Mouse (Mus musculus) lung, adult 18-20 months (tissue): ENCODE results near the gene Raf1.
A peak's percentile ranks its signal among the peaks of the same experiment; 100 is the strongest.
"Not testable (repeated sequence)": the region's sequence is repeated elsewhere in the genome, so short reads cannot be mapped to it uniquely, and the experiment has no call there.

Source experiments
- DNase-seq, 2 experiments: peaks; one replicate each; pipeline ENCODE4 v3.0.0; 2022; ENCODE audit warnings: mixed read lengths in 2 of 2

The Raf1 gene

GRCm38 (mm10) chr6:115681066-115681465, 4.6 kb upstream of the Raf1 start:
- no peak for DNase-seq

DNA sequence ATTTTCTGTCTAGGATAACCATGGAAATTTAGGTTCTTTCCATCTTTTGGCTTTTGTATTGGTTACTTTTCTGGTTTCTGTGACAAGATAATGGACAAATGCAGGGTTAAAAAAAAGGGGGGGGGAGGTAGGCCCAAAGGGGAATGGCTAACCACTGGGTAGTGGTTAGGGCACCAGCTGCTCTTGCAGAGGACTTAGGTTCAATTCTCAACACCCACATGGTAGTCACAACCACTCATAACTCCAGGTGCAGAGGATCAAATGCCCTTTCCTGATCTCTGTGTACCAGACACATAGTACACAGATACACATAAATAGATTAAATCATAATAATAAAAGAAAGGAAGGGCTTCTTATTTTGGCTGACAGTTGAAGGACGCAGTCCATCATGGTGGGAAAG, 1.6 kb upstream of the Raf1 start:
- DNase-seq: no peak

- peak in 1 of 2 experiments; percentile 28 for DNase-seq
Observed at GRCm38 (mm10) chr6:115677441-115677840, 1.0 kb upstream of the Raf1 start.

- peak; percentile 74 to 76 for DNase-seq
Observed at GRCm38 (mm10) chr6:115675508-115676336, 713 bp downstream of the Raf1 start.

GRCm38 (mm10) chr6:115675166-115675507, 1.3 kb downstream of the Raf1 start:
- peak; percentile 10 to 14 for DNase-seq

GRCm38 (mm10) chr6:115674316-115674715, 2.1 kb downstream of the Raf1 start:
- DNase-seq: no peak

- DNase-seq: no peak
Observed at GRCm38 (mm10) chr6:115672700-115673099, 3.7 kb downstream of the Raf1 start.

- peak; percentile 50 to 78 for DNase-seq
Observed at GRCm38 (mm10) chr6:115666641-115667040, 9.8 kb downstream of the Raf1 start.

DNA sequence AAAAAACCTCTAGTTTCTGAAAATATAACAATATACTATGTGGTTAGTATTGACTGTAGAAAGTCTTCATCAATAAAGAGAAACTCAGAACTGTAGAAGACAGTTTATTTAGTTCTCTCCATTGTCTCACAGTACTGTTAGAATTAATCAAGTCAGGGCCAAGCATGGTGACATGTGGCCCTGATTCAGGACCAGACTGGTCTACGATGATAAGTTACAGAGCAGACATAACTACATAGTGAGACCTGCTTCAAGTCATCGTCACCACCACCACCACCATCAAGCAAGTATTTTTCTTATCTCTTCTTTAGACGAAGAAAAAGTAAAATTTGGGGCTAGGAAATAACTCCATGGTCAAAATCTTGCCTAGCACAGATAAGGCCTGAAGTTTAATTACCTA, 12.2 kb downstream of the Raf1 start:
- no peak for DNase-seq

DNA sequence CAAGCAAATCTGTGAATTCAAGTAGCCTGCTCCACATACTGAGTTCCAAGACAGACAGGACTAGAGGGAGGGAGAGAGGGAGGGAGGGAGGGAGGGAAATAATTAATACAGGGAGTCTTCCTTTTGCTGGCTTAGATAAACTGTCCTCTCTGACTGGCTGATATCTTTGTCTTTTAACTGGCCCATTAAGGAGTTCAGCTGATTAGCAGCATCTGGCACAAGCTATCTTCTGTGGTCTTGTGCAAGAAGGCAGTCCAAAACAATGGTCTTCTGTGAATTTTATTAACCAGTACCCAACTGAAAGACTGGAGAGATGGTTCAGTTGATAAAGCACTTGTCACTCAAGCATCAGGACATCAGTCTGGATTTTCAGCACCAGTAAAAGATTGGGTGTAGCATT, 17.6 kb downstream of the Raf1 start:
- DNase-seq: no peak

- no peak for DNase-seq
Observed at GRCm38 (mm10) chr6:115653939-115654338, 22.5 kb downstream of the Raf1 start.

DNA sequence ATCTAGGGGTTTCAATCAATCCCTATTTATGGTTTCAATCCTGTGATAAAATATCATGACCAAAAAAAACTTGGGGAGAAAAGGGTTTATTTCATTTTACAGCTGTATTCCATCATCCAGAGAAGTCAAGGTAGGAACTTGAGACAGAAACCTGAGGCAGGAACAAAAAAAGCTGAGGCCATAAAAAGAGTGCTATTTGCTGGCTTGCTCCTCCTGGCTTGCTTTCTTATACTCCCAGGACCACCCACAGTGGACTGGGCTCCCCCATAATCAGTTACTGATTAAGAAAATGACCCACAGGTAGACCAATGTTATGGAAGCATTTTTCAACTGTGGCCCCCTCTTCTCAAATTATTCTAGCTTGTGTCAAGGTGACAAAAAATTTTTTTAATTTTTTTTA, 24.7 kb downstream of the Raf1 start:
- no peak for DNase-seq

DNA sequence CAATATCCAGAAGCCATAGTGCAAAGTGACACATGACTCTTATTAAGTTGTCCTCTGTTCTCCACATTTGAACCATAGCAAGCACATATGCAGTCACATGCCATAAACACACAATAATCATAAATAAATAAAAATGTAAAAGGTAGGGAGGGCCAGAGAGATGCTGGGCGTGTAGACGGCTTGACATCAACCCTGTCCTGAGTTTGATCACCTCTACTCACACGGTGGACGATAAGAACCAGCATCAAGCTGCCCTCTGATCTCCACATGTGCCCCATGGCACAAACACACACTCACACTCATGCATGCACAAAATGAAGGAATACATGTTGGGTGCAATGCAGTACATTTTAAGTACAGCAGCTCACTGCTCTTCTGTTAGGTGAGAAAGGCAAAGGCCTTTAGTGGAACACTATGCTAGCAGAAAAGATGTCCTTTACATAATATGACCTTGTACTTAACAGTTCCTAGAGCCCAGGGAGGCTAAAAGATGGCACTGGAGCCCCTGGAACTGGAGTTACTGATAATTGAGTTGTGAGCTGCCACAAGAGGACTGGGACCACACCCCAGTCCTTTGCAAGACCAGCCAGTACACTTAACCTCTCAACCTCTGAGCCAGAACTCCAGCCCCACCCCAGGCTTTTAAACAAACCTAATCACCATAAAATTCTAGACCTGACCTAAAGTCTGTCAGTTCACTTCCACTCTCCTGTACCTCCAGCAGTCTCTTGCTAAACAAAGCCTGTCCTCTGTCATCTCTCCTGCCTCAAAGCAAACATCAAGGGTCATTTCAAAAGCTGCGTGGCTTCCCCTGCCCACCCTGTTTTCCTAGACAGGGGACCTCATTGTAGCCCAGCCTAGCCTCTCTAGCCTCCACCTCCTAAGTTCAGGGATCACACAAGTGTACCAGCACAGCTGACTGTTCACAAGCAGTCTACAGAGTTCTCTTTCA, 25.7 kb downstream of the Raf1 start:
- peak; percentile 46 to 59 for DNase-seq

GRCm38 (mm10) chr6:115649792-115650365, 26.6 kb downstream of the Raf1 start:
- no peak for DNase-seq

- DNase-seq: no peak
Observed at GRCm38 (mm10) chr6:115643315-115643714, 33.1 kb downstream of the Raf1 start.

GRCm38 (mm10) chr6:115638188-115638587, 38.2 kb downstream of the Raf1 start:
- DNase-seq: not testable (repeated sequence)

- DNase-seq: no peak
Observed at GRCm38 (mm10) chr6:115634015-115634414, 42.4 kb downstream of the Raf1 start.

DNA sequence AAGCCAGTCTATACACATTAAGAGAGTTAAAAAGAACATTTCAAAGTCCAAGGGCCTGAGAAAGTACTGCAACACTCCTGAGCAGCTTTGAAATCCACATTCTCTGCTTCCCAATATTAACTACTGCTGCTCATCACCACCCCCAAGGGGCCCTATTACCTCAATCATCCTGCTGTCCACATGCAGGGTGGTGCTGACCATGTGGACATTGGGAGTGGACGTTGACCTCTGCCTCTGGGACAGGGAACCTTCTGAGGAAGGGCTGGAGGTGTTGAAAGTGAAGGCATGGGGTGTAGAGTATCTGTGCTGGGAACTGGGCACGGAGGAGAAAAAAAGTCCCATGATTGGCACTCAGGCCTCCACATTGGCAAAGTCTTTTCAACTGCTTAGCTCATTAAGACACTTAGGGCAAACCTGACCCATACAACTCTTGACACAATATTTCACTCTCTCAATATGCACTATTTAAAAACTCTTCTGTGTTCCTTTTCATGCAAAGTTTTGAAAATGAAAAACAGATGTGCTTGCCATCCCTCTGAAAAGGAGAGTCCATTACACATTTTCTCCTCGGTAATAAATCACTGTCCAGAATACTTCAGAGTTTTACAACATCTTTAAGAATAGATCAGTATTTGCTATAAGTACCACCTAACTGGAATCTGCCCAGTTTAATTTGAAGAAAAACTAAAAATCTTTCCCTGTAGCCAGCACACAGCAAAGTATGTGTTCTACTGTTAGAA, 45.2 kb downstream of the Raf1 start:
- no peak for DNase-seq

- DNase-seq: no peak
Observed at GRCm38 (mm10) chr6:115626121-115626520, 50.3 kb downstream of the Raf1 start.

DNA sequence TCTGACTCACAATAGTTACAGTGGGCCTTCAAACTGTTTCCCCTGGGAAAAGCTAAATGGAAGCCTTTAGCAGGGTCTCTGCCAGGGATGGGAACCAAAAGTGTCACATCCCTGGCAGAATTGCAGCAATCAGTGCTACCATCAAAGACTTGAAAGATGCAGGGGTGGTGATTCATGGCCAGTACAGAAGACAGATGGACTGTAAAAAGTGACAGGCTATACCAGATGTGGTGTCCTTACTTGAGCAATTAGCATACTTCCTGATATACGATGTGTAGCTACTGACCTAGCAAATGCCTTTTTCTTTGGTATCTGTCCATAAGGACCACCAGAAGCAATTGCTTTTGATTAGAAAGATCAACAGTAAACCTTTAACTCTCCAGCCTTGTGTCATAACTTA, 55.5 kb downstream of the Raf1 start:
- DNase-seq: no peak

GRCm38 (mm10) chr6:115619818-115620217, 56.6 kb downstream of the Raf1 start:
- DNase-seq: no peak

- no peak for DNase-seq
Observed at GRCm38 (mm10) chr6:115615983-115616382, 60.5 kb downstream of the Raf1 start.

DNA sequence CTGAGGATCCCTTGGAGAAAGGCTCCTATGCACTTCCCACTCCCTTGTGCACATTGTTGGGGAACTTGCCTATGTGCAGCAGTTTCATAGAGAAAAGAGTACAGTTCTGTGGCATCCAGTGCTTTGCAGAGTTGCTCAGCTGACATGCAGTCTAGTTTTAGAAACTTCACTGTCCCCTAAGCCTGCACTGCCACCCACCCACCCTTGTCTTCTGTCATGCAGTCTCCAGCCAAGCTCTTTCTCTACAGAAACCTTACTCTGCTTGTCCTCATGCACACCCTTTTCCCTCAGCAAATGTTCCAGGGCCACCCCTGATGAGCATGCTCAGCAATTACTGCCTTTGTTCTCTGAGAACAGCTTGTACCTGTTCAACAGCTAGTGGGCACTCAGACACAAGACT, 62.6 kb downstream of the Raf1 start:
- DNase-seq: no peak
